Mouse (Mus musculus) hindbrain, postnatal 0 days (tissue): ENCODE data around the gene 9930022D16Rik. TPM values are rescaled to one million over a fixed set of nuclear protein-coding genes. Genes with fewer than 3 reads are reported as not detected.
A peak's percentile ranks its signal among the peaks of the same experiment; 100 is the strongest.

Experiments
- ATAC-seq: fragments of 200-750 bp; cut with Nextera tagmentation; 2 replicates; pipeline ENCODE4 v1.8.0; 2017; ENCODE audit warnings: mild to moderate bottlenecking, moderate TSS enrichment, moderate library complexity
- DNase-seq: peaks from one replicate; pipeline ENCODE4 v3.0.0-alpha.2; 2015; ENCODE audit warnings: low spot score
- H3K27ac ChIP-seq: fragments of 300-500 bp; sonication (generic); 2 replicates; pipeline ENCODE4 v1.5.1; 2014; ENCODE audit warnings: mild to moderate bottlenecking
- H3K27me3 ChIP-seq: fragments of 300-500 bp; sonication (generic); 2 replicates; pipeline ENCODE4 v1.6.1; 2014; ENCODE audit warnings: low read length, mixed read lengths; ENCODE audit not compliant: insufficient read depth
- H3K36me3 ChIP-seq: fragments of 300-500 bp; sonication (generic); 2 replicates; pipeline ENCODE4 v1.6.1; 2014; ENCODE audit warnings: low read length, mixed read lengths; ENCODE audit not compliant: insufficient read depth
- H3K4me1 ChIP-seq: fragments of 300-500 bp; sonication (generic); 2 replicates; pipeline ENCODE4 v1.6.1; 2014; ENCODE audit warnings: antibody characterized with exemption, low read length, mixed read lengths; ENCODE audit not compliant: insufficient read depth
- H3K4me2 ChIP-seq: fragments of 300-500 bp; sonication (generic); 2 replicates; pipeline ENCODE4 v1.6.1; 2014; ENCODE audit warnings: low read depth, mild to moderate bottlenecking, low read length, moderate library complexity, mixed read lengths
- H3K4me3 ChIP-seq: fragments of 300-500 bp; sonication (generic); 2 replicates; pipeline ENCODE4 v1.5.1; 2014; ENCODE audit warnings: low read length
- H3K9ac ChIP-seq: fragments of 300-500 bp; sonication (generic); replicated peaks from 2 replicates; pipeline ENCODE4 v1.6.1; 2014; ENCODE audit warnings: mild to moderate bottlenecking, low read length, moderate library complexity, mixed read lengths
- H3K9me3 ChIP-seq: fragments of 300-500 bp; sonication (generic); 2 replicates; pipeline ENCODE4 v1.6.1; 2016; ENCODE audit warnings: low read length, mixed read lengths
- CTCF ChIP-seq: IDR thresholded peaks from 2 replicates; pipeline ENCODE4 v1.5.1; 2016; ENCODE audit warnings: antibody characterized with exemption, control low read depth, low read depth
- WGBS: fragments of 180-500 bp; shearing (Covaris S2); extraction: QIAGEN DNeasy Blood & Tissue Kit; methylation state at CpG from one replicate; pipeline ENCODE4 v1.1.7; 2014; 5-methylcytosine and 5-hydroxymethylcytosine counted together
- polyA plus RNA-seq: library from polyadenylated mRNA; unstranded; fragments of >200 nt; fragmentation: Nextera tagmentation; extraction: Ambion mirVana; gene quantifications from 2 replicates; pipeline ENCODE4 v1.2.1, GENCODE M21; 2015
- total RNA-seq: library from RNA; depleted of rRNA; stranded (reverse); fragments of >200 nt; gene quantifications from 2 replicates; pipeline ENCODE4 v1.2.3, GENCODE M21; 2014; rRNA removed

9930022D16Rik gene
- total RNA-seq (not detected in 2 replicates), polyA plus RNA-seq (not detected in 2 replicates)

- Histone ChIP-seq H3K9ac (no peak within 1 kb of the TSS), H3K27ac (no peak within 1 kb of the TSS), H3K4me1 (no peaks in the 10 kb centered on the region), H3K9me3 (no peaks in the 10 kb centered on the region), H3K27me3 (no peaks in the 10 kb centered on the region), H3K36me3 (no peaks in the 10 kb centered on the region), H3K4me3 (no peak within 1 kb of the TSS), H3K4me2 (no peak within 1 kb of the TSS)
- DNase-seq, result no peak
- TF ChIP-seq CTCF, result no peak
- no peak for ATAC-seq
- WGBS, result 91% methylated on average over 6 of the region's 6 CpGs
Measured at GRCm38 (mm10) chr11:109413617-109414016, at the start of gene 9930022D16Rik. 9930022D16Rik (plus strand) TSS chr11:109413917.

GRCm38 (mm10) chr11:109364337-109364736 lies 49.4 kb upstream of the 9930022D16Rik start:
- DNase-seq, result no peak
- 42% methylated on average over 2 of the region's 2 CpGs for WGBS
- H3K9ac ChIP-seq, result peak overlapping the region; percentile 40; the same call in 1 of the 2 replicates
- H3K36me3 ChIP-seq, result no peaks in the 10 kb centered on the region
- no peaks in the 10 kb centered on the region for H3K27me3 ChIP-seq
- no peak for TF ChIP-seq CTCF
- ATAC-seq, result no peak
- peaks cover 47% of the 10 kb centered on the region for H3K4me1 ChIP-seq
- H3K4me3 ChIP-seq, result peak overlapping the region; percentile 96
- peak overlapping the region; percentile 89 for H3K4me2 ChIP-seq
- H3K9me3 ChIP-seq, result no peaks in the 10 kb centered on the region
- H3K27ac ChIP-seq, result no peak overlapping the region; the same call in 1 of the 2 replicates

- ATAC-seq (no peak), DNase-seq (no peak)
- Histone ChIP-seq H3K27me3 (no peaks in the 10 kb centered on the region), H3K4me2 (peak overlapping the region; percentile 89), H3K4me3 (peak overlapping the region; percentile 96), H3K27ac (no peak overlapping the region; the same call in 1 of the 2 replicates), H3K9me3 (no peaks in the 10 kb centered on the region), H3K4me1 (peaks cover 43% of the 10 kb centered on the region), H3K36me3 (no peaks in the 10 kb centered on the region), H3K9ac (peak overlapping the region; percentile 19; the same call in 1 of the 2 replicates)
- no peak for TF ChIP-seq CTCF
- 73% methylated on average over 10 of the region's 10 CpGs for WGBS
Measured at GRCm38 (mm10) chr11:109364881-109365280, 48.8 kb upstream of the 9930022D16Rik start.

GRCm38 (mm10) chr11:109365818-109366217 lies 47.9 kb upstream of the 9930022D16Rik start:
- Histone ChIP-seq H3K4me2 (peak overlapping the region; percentile 89), H3K4me1 (peaks cover 35% of the 10 kb centered on the region), H3K9ac (no peak overlapping the region), H3K4me3 (peak overlapping the region; percentile 96; the same call in 1 of the 2 replicates), H3K27me3 (no peaks in the 10 kb centered on the region), H3K9me3 (no peaks in the 10 kb centered on the region), H3K27ac (no peak overlapping the region), H3K36me3 (no peaks in the 10 kb centered on the region)
- 78% methylated on average over 5 of the region's 5 CpGs for WGBS
- DNase-seq (no peak), ATAC-seq (no peak)
- no peak for TF ChIP-seq CTCF

GRCm38 (mm10) chr11:109366802-109367579 lies 46.7 kb upstream of the 9930022D16Rik start:
- Histone ChIP-seq H3K4me2 (peak overlapping the region; percentile 29; the same call in 1 of the 2 replicates), H3K9ac (no peak overlapping the region), H3K9me3 (no peaks in the 10 kb centered on the region), H3K36me3 (no peaks in the 10 kb centered on the region), H3K27me3 (no peaks in the 10 kb centered on the region), H3K4me1 (peaks cover 28% of the 10 kb centered on the region), H3K27ac (no peak overlapping the region), H3K4me3 (no peak overlapping the region)
- WGBS, result 80% methylated on average over 15 of the region's 15 CpGs
- DNase-seq (no peak), ATAC-seq (no peak)
- TF ChIP-seq CTCF, result no peak

GRCm38 (mm10) chr11:109369026-109369637 lies 44.6 kb upstream of the 9930022D16Rik start:
- H3K4me3 ChIP-seq, result no peak overlapping the region
- peaks cover 27% of the 10 kb centered on the region for H3K4me1 ChIP-seq
- ATAC-seq (no peak), DNase-seq (no peak)
- no peak overlapping the region for H3K4me2 ChIP-seq
- H3K27me3 ChIP-seq, result no peaks in the 10 kb centered on the region
- H3K9ac ChIP-seq, result no peak overlapping the region
- 79% methylated on average over 3 of the region's 3 CpGs for WGBS
- H3K9me3 ChIP-seq, result no peaks in the 10 kb centered on the region
- TF ChIP-seq CTCF, result no peak
- H3K27ac ChIP-seq, result no peak overlapping the region
- H3K36me3 ChIP-seq, result no peaks in the 10 kb centered on the region
